Mouse (Mus musculus): ENCODE results near the gene Cmtm5.
A peak's percentile ranks its signal among the peaks of the same experiment; 100 is the strongest.

Cmtm5 gene

DNA sequence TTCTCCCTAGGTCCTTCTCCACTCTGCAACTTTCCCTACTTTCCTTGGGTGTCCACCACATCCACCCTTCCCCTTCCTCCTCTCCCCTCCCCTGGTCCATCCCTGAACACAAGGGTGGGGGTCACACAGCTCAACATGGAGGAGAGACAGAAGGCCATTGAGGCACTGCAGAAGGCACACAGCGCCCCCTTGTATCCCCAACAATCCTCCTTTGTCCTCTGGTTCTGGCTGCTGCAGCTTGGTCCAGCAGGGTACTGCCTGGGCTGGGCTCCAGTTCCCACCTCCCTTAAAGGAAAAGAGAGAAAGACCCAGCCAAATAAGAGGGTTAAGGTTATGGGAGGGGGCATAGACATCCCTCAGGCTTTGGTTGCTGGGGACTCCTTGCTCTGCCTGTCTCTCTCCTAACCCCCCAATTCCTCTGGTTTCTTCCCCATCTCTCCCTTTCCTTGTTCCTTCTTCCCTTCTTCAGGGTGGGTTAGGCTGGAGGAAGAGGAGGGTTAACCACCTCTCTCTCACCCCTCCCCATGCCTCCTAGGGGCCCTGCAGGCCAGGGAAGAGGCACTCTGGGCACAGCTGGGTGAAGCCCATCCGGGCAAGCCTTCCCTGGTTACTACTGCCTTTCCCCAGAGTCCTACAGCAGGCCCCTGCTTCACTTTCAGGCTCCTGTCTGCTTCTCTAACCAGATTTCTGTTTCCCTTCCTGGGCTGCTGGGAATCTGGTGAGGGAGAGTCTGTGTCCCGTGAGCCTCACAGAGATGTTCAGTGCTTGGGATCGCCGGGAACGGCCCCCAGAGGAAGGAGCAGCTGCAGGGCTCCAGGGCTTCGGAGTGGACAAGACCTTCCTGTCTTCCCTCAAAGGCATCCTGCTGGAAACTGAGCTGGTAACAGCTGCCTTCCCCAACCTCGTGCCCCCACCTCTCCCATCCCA is at the start of gene Cmtm5:
TSS of gene Cmtm5 (plus strand) at position 358 of the 927 bp plus-strand sequence.
- no peak for DNase-seq (ENCODE audit: low read depth, low spot score)

DNA sequence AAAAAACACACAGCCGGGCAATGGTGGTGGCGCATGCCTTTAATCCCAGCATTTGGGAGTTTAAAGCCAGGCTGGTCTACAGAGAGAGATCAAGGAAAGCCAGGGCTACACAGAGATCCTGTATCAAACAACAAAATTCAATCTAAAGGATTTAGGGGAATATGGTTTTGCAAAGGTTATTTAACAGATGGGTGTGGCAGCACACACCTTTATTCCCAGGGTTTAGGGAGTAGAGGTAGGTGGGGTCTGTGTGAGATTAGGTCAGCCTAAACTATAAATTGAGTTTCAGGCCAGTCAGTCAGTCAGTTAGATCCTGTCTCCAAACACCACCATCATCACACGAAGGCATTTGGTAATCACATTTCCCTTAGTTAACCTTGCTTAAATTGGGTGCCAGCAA is 43.9 kb upstream of the Cmtm5 start, which contains the start of gene Pabpn1:
TSS of gene Pabpn1 (plus strand) at position 301 of the 400 bp plus-strand sequence.
- DNase-seq (ENCODE audit: low read depth, low spot score): no peak

- DNase-seq (ENCODE audit: low read depth, low spot score): peak; percentile 100
These were observed 42.3 kb upstream of the Cmtm5 start for GRCm38 (mm10) chr14:54893651-54894181.

DNA sequence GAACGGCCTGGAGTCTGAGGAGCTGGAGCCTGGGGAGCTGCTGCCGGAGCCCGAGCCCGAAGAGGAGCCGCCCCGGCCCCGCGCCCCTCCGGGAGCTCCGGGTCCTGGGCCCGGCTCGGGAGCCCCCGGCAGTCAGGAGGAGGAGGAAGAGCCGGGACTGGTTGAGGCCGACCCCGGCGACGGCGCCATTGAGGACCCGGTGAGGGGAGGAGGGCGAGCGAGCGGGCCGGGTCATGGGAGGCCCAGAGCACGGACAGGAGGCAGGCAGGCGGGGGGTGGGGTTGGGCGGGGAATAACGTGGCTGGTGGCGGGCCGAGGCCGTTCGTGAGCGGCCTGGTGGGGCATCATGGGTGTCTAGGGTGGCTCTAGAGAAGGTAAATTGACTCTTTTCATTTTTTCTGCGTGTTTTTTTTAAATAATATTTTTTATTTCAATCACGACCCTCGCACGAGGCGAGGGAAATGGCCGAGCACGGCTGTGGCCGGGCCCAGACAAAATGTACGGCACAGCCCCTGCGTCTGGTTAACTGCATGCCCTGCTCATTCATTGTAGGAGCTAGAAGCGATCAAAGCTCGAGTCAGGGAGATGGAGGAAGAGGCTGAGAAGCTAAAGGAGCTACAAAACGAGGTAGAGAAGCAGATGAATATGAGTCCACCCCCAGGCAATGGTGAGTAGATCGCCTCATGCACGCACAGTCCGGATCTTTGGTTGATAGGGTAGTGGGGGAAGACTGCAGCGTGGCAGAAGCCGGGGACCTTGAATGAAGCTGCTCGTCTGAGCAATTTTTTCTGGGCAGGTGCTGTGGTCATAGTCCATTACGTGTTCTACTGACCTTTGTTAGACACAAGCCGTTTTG is 41.5 kb upstream of the Cmtm5 start:
- no peak for DNase-seq (ENCODE audit: low read depth, low spot score)

DNA sequence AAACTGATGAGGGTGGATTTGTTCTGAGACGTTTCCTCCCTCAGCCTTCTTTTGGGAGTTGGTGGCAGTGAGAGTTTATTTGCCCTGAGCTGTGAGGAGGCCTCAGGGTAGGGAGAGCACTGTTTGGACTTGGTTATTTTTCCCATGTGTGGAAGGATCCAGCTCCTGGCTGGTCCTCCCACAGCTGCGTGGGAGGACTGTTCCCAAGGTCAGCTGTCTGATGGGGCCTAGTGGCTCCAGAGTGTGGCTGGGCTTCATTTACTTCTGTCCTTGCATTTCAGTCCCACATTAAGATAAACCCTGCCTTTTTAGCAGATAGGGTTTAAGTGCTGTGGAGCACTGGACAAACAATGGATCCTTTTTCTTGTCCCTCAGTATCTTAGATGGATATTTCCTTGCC is 38.6 kb upstream of the Cmtm5 start:
- DNase-seq (ENCODE audit: low read depth, low spot score): no peak

GRCm38 (mm10) chr14:54900383-54900782 is 35.7 kb upstream of the Cmtm5 start:
- no peak for DNase-seq (ENCODE audit: low read depth, low spot score)

GRCm38 (mm10) chr14:54903641-54904040 is 32.4 kb upstream of the Cmtm5 start:
- DNase-seq (ENCODE audit: low read depth, low spot score): no peak

DNA sequence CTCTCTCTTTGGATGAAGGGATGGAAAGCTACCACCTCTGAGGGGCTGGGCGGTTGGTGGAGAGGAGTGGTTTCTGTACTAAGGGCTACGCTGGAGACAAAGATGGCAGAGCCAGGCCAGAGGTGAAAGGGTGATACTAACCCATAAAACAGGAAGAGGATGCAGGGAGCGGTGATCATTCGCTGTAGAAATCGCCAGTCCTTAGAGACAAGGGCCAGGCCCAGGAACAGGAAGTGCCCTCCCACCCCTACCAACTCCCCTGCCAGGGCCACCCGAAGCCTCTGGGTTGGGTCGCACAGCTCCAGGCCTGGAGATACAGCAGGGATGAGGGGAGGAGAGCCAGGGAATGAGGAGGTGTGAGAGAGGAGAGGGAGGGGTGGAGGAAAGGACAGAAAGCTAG is 27.4 kb upstream of the Cmtm5 start:
- no peak for DNase-seq (ENCODE audit: low read depth, low spot score)

GRCm38 (mm10) chr14:54912109-54912850 is 23.8 kb upstream of the Cmtm5 start:
- DNase-seq (ENCODE audit: low read depth, low spot score): no peak

DNA sequence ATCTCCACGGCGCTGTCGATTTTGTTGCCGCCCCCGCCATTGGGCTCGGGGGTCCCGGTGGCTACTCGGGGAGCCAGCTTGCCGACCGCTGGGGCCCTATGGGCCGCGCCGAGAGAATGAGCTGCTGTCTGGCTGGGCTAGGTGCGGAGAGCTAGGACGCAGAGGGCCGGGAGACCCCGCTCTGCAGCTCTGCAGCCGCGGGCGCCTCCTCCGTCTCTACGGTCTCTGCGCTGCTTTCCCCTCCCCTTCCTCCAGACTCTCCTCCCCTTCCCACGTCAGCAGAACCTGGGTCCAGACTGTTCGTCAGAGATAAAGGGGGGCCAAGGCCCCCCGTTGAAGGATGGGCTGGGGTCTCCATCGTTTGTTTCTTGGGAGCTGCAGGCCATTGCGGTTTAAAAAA is 23.2 kb upstream of the Cmtm5 start, which contains the start of gene Slc22a17:
TSS of gene Slc22a17 (minus strand) at position 247 of the 400 bp plus-strand sequence.
- DNase-seq (ENCODE audit: low read depth, low spot score): no peak

- no peak for DNase-seq (ENCODE audit: low read depth, low spot score)
These were observed 22.7 kb upstream of the Cmtm5 start for GRCm38 (mm10) chr14:54913343-54913742.

DNA sequence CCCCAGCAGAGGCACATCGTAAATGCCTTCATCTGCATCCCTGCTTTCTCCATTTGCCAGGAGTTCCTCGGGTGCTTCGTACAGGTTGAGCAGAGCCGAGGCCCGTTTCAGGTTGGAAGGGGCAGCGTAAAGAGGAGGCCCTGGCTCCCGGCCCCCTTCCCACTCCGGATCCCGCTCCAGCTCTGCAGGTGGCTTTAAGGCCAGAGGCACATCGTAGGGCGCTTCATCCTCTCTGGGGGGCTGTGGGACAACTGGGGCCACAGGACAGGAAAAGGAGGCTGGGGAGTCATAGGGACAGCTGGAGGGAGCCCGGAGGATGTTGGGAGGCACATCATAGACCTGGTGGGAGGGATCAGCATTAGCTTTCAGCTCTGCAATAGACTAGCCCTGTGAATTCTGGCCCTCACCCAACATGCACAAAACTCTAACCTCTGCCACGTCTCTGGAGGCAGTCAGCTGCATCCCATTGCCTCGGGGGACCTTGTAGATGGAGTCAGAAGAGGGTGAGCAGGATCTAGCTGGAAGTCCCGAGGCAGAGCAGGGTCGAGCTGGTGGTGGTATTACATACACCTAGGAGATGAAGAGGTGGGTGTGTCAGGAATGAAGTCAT is 15.9 kb upstream of the Cmtm5 start:
- no peak for DNase-seq (ENCODE audit: low read depth, low spot score)

GRCm38 (mm10) chr14:54924641-54925348 is 11.3 kb upstream of the Cmtm5 start:
- peak; percentile 22 for DNase-seq (ENCODE audit: low read depth, low spot score)

- no peak for DNase-seq (ENCODE audit: low read depth, low spot score)
These were observed 10.4 kb upstream of the Cmtm5 start, which contains the start of gene Efs for GRCm38 (mm10) chr14:54925349-54926342. Gene Efs, minus strand, starts transcription at chr14:54926126.

- DNase-seq (ENCODE audit: low read depth, low spot score): no peak
These were observed 9.5 kb upstream of the Cmtm5 start for GRCm38 (mm10) chr14:54926401-54927158.

DNA sequence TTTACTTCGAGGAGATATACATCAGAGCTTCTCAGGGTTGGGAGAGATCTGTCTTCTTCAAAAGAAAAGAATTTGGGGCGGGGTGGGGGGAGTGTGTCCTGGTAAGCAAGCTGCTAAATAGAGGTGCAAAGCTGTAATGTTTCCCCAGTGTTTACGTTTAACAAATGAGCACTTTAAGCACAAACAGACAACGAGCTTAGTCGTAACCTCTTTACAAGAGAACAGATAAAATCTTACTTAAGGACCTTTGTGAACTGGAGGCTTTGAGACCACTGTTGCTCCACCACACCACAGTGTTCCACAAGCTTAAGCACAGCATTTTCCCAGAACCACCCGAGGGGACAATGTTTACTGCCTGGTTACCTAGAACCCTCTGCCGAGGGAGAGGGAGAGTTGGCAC is 8.8 kb upstream of the Cmtm5 start:
- DNase-seq (ENCODE audit: low read depth, low spot score): no peak

DNA sequence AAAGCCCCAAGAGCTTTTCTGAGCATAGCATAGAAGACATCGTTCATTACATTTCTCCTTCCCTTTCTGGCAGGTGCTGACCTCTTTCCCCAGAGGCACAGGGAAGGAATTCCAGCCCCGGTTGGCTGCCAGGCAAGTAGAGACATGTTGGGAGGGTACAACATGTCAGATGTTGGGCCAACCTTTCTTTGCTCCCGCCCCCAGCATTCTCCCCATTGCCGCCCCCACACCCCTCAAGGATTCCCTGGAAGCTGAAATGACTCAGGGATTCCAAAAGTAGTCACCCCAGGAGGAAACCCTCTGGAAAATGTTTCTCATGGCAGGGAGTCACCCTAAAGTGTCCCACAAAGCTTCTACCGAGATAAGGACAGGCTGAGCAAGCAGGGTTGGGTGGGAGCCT is 6.3 kb upstream of the Cmtm5 start:
- no peak for DNase-seq (ENCODE audit: low read depth, low spot score)

DNA sequence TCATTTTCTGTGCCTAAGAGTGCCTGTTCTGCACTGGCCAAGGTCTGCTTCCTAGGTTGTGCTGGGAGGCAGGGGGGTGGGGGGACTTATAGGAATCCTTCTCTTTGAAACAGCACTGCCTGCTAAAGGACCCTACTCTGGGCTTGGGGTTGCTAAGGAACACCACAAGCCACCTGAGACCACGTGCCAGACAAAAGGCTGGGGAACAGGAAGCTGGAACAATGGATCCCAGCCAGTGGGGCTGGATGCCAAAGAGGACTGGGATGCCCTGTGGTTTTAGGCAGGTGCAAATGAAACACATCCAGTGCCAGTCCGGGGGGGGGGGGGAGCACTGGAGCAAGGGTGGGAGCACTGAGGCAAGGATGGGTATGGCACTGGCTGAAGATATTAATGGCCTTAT is 5.6 kb upstream of the Cmtm5 start:
- no peak for DNase-seq (ENCODE audit: low read depth, low spot score)

Data from c-Kit-negative CD71-positive TER-119-positive erythroid progenitor cells, embryonic 14.5 days (primary cell).